Mouse (Mus musculus) layer of hippocampus, adult 2 months (tissue): ENCODE measurements around the gene Phf1. TPM values are rescaled to one million over a fixed set of nuclear protein-coding genes. Genes with fewer than 3 reads are reported as not detected.
"Not testable (repeated sequence)": the region's sequence is repeated elsewhere in the genome, so short reads cannot be mapped to it uniquely, and the experiment has no call there.

ENCODE experiments used
- DNase-seq, 2 experiments: peaks; one replicate each; pipeline ENCODE4 v3.0.0; 2022; ENCODE audit warnings: low spot score in 2 of 2
- H3K27ac ChIP-seq: fragments of 200-600 bp; 2 replicates; pipeline ENCODE4 v1.8.1; 2022
- H3K4me3 ChIP-seq: fragments of 200-600 bp; 2 replicates; pipeline ENCODE4 v1.8.1; 2022; ENCODE audit warnings: mild to moderate bottlenecking
- CTCF ChIP-seq: fragments of 200-600 bp; conservative IDR thresholded peaks from 2 replicates; pipeline ENCODE4 v1.8.1; 2022; ENCODE audit warnings: antibody characterized with exemption, mild to moderate bottlenecking, moderate library complexity
- total RNA-seq, 2 experiments: library from RNA; stranded (reverse); gene quantifications; 2 replicates each; pipeline ENCODE4 v1.2.3; 2021

The Phf1 gene
- total RNA-seq, 2 experiments from 2014 or later: 31.4 to 33.9 TPM

GRCm38 (mm10) chr17:26915248-26915647 lies 17.6 kb upstream of the Phf1 start:
- no peak for DNase-seq
- H3K27ac ChIP-seq: no peak overlapping the region
- TF ChIP-seq CTCF: no peak
- H3K4me3 ChIP-seq: no peak overlapping the region

- peak; percentile 99 to 100 for DNase-seq
- H3K27ac ChIP-seq: peak within 1 kb of the TSS; percentile 44; the same call in 1 of the 2 replicates
- TF ChIP-seq CTCF: peak; percentile 94
- H3K4me3 ChIP-seq: peak within 1 kb of the TSS; percentile 74
Measured at GRCm38 (mm10) chr17:26916711-26917482, 16.0 kb upstream of the Phf1 start, which contains the start of gene Kifc5b. Kifc5b (plus strand) TSS chr17:26917091.

GRCm38 (mm10) chr17:26917560-26917959 lies 15.3 kb upstream of the Phf1 start:
- H3K4me3 ChIP-seq: peak overlapping the region; percentile 74; the same call in 1 of the 2 replicates
- not testable (repeated sequence) for H3K27ac ChIP-seq, DNase-seq

- Histone ChIP-seq H3K4me3 (no peak overlapping the region), H3K27ac (no peak overlapping the region)
- DNase-seq: no peak
- no peak for TF ChIP-seq CTCF
Measured at GRCm38 (mm10) chr17:26918343-26918742, 14.5 kb upstream of the Phf1 start.

- H3K4me3 ChIP-seq, H3K27ac ChIP-seq, DNase-seq: not testable (repeated sequence)
Measured at GRCm38 (mm10) chr17:26919516-26919915, 13.3 kb upstream of the Phf1 start.

GRCm38 (mm10) chr17:26922368-26922767 lies 10.5 kb upstream of the Phf1 start:
- H3K27ac ChIP-seq, DNase-seq, H3K4me3 ChIP-seq: not testable (repeated sequence)

- not testable (repeated sequence) for H3K27ac ChIP-seq, H3K4me3 ChIP-seq, DNase-seq
Measured at GRCm38 (mm10) chr17:26925414-26925813, 7.4 kb upstream of the Phf1 start.

- not testable (repeated sequence) for DNase-seq, H3K4me3 ChIP-seq, H3K27ac ChIP-seq
- peak; percentile 68 for TF ChIP-seq CTCF
Measured at GRCm38 (mm10) chr17:26931795-26932194, 1.1 kb upstream of the Phf1 start.

- TF ChIP-seq CTCF: no peak
- Histone ChIP-seq H3K4me3 (peak overlapping the region; percentile 93), H3K27ac (peak overlapping the region; percentile 95)
- no peak for DNase-seq
Measured at GRCm38 (mm10) chr17:26933419-26933818, 567 bp downstream of the Phf1 start.

- no peak for DNase-seq
- Histone ChIP-seq H3K27ac (peak overlapping the region; percentile 95), H3K4me3 (peak overlapping the region; percentile 93)
- no peak for TF ChIP-seq CTCF
Measured at GRCm38 (mm10) chr17:26933885-26934827, 1.3 kb downstream of the Phf1 start.

- TF ChIP-seq CTCF: no peak
- no peak overlapping the region for H3K27ac ChIP-seq
- no peak overlapping the region for H3K4me3 ChIP-seq
- DNase-seq: no peak
Measured at GRCm38 (mm10) chr17:26935027-26935426, 2.2 kb downstream of the Phf1 start.

GRCm38 (mm10) chr17:26936453-26936852 lies 3.6 kb downstream of the Phf1 start:
- Histone ChIP-seq H3K27ac (no peak overlapping the region), H3K4me3 (no peak overlapping the region)
- no peak for DNase-seq
- no peak for TF ChIP-seq CTCF

- TF ChIP-seq CTCF: no peak
- no peak overlapping the region for H3K4me3 ChIP-seq
- no peak for DNase-seq
- H3K27ac ChIP-seq: no peak overlapping the region
Measured at GRCm38 (mm10) chr17:26936921-26937695, 4.3 kb downstream of the Phf1 start.
